Comparison of ENCODE assay signal across 26 mouse cellular contexts in the genomic region with DNA sequence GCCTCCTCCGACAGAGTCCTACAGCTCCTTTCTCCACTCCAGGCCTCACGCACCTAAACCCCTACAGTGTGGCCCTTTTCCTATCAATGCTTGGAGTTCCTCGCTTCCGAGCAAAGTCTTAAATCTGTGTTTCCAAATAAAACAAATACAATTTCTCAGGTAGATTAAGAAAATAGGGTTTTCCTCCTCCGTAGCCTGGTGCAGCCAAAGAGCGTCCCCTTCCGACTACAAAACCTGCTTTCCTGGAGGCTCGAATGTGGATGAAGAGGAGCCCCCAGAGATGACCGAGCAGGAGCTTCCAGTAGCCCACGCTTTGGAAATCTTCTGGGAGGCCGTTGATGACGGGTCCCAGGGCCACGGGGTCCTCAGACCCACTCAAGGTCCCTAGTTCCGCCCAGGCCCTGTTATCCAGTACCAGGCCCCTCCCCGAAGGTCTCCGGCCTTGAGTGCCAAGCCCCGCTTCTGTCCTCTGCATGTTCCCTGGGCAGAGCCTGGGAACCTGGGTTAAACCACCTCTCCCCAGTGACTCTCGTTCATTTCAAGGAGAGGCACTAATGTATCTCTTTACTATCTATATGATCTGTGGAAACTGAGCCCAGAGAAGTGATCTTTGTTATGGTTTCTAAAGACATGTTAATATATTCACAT. TPM values are rescaled to one million over a fixed set of nuclear protein-coding genes. Genes with fewer than 3 reads are reported as not detected.
DNase-seq lines count a peak whose midpoint lies in the region; ATAC-seq and TF ChIP-seq lines count a peak whose summit lies in the region.
"Had no signal": no experiment of that assay in that cellular context is flagged by ENCODE, and none has a peak within 500 bp of the region (broad histone marks: within the 10 kb centered on the region; RNA-seq: fewer than 3 reads in every experiment).

No protein-coding gene starts in this region.

- no peak for DNase-seq in heart, postnatal 36 days
- DNase-seq in kidney, postnatal 0 days (ENCODE audit: low spot score), result no peak
- DNase-seq in kidney, adult 9 months, result no peak
- DNase-seq in thymus, adult 2 months, result no peak
- DNase-seq in thymus, adult 18-20 months, result no peak
- no peak for DNase-seq in right cerebral cortex, postnatal 4 days
- DNase-seq: adrenal gland, adult 8-10 months; adrenal gland, postnatal 25 days; B cell, adult 2 months; cerebellum, adult 18-20 months; cerebellum, adult 9-11 months; cerebellum, postnatal 25 days; forebrain, postnatal 0 days; gastrocnemius, adult 2 months; gastrocnemius, postnatal 14 days; heart, adult 11 months; heart, postnatal 14 days had no signal

- H3K36me3 ChIP-seq in heart, embryonic 12.5 days, result no peaks in the 10 kb centered on the region
- no peaks in the 10 kb centered on the region for H3K36me3 ChIP-seq in kidney, postnatal 0 days (ENCODE audit: insufficient read depth, low read length)
- H3K36me3 ChIP-seq in thymus, adult 2 months (ENCODE audit: control insufficient read depth, insufficient read depth, low read length), result no peaks in the 10 kb centered on the region
- H3K36me3 ChIP-seq: embryonic facial prominence, embryonic 12.5 days; embryonic facial prominence, embryonic 15.5 days; hindbrain, embryonic 12.5 days; hindbrain, embryonic 15.5 days had no signal

- no peak for TF ChIP-seq POLR2A in thymus, adult 2 months (IDR thresholded peaks at IDR 0.05; ENCODE audit: control insufficient read depth, extremely low read depth, insufficient read depth, low read length, poor library complexity)

- ATAC-seq in heart, embryonic 12.5 days (ENCODE audit: insufficient number of reproducible peaks, low FRiP score), result no peak
- ATAC-seq in kidney, postnatal 0 days (replicated peaks; ENCODE audit: low FRiP score, low read depth), result peak; percentile 30; the same call in 1 of the 2 replicates
- ATAC-seq in CD4-positive, CD25-positive, alpha-beta regulatory T cell, adult 4 months, result no peak
- ATAC-seq: activated CD4-positive, CD25-positive, alpha-beta regulatory T cell, adult 4 months; forebrain, embryonic 14.5 days; forebrain, postnatal 0 days had no signal

- H3K4me3 ChIP-seq in heart, embryonic 12.5 days, result no peak overlapping the region
- no peak overlapping the region for H3K4me3 ChIP-seq in kidney, postnatal 0 days (replicated peaks; ENCODE audit: low read depth, low read length)
- peak overlapping the region; percentile 1; the same call in 1 of the 2 replicates for H3K4me3 ChIP-seq in thymus, adult 2 months (ENCODE audit: control insufficient read depth, insufficient read depth, low read length)
- H3K4me3 ChIP-seq: hindbrain, embryonic 12.5 days; hindbrain, embryonic 15.5 days had no signal

- no peaks in the 10 kb centered on the region for H3K9me3 ChIP-seq in heart, embryonic 12.5 days (replicated peaks)
- no peaks in the 10 kb centered on the region for H3K9me3 ChIP-seq in kidney, postnatal 0 days (replicated peaks; ENCODE audit: low read length)
- H3K9me3 ChIP-seq: embryonic facial prominence, embryonic 12.5 days; embryonic facial prominence, embryonic 15.5 days; hindbrain, embryonic 12.5 days; hindbrain, embryonic 15.5 days had no signal

- H3K9ac ChIP-seq in heart, embryonic 12.5 days, result no peak overlapping the region
- H3K9ac ChIP-seq in kidney, postnatal 0 days (ENCODE audit: low read depth, low read length), result no peak overlapping the region
- H3K9ac ChIP-seq: embryonic facial prominence, embryonic 12.5 days; embryonic facial prominence, embryonic 15.5 days; forebrain, postnatal 0 days; hindbrain, embryonic 12.5 days; hindbrain, embryonic 15.5 days had no signal

- H3K4me2 ChIP-seq in heart, embryonic 12.5 days, result peak overlapping the region; percentile 73; the same call in 1 of the 2 replicates
- H3K4me2 ChIP-seq in kidney, postnatal 0 days (ENCODE audit: low read length), result no peak overlapping the region

- H3K27ac ChIP-seq in heart, embryonic 12.5 days (ENCODE audit: poor library complexity, severe bottlenecking), result no peak overlapping the region
- H3K27ac ChIP-seq in kidney, postnatal 0 days, result peak overlapping the region; percentile 31; the same call in 1 of the 2 replicates
- no peak overlapping the region for H3K27ac ChIP-seq in thymus, adult 2 months (ENCODE audit: control insufficient read depth, insufficient read depth, low read length)
- H3K27ac ChIP-seq: embryonic facial prominence, embryonic 12.5 days; embryonic facial prominence, embryonic 15.5 days; gastrocnemius, adult 2 months; hindbrain, embryonic 12.5 days; hindbrain, embryonic 15.5 days had no signal

- peaks cover 12% of the 10 kb centered on the region for H3K4me1 ChIP-seq in heart, embryonic 12.5 days (replicated peaks)
- no peaks in the 10 kb centered on the region; the same call in 1 of the 2 replicates for H3K4me1 ChIP-seq in kidney, postnatal 0 days (replicated peaks; ENCODE audit: insufficient read depth, low read length)
- 0 out of 2 replicates have a peak, but pooled peaks cover 4% of the 10 kb centered on the region for H3K4me1 ChIP-seq in thymus, adult 2 months (replicated peaks; ENCODE audit: control insufficient read depth, insufficient read depth, low read length)

- peaks cover 51% of the 10 kb centered on the region for H3K27me3 ChIP-seq in heart, embryonic 12.5 days (replicated peaks)
- H3K27me3 ChIP-seq in kidney, postnatal 0 days (ENCODE audit: insufficient read depth, low read length), result no peaks in the 10 kb centered on the region
- H3K27me3 ChIP-seq in thymus, adult 2 months (ENCODE audit: control insufficient read depth, insufficient read depth, low read length), result no peaks in the 10 kb centered on the region

- 67% methylated on average over 18 of the region's 18 CpGs for WGBS in heart, embryonic 12.5 days
- 78% methylated on average over 18 of the region's 18 CpGs for WGBS in kidney, postnatal 0 days
- WGBS in thymus, adult 2 months, result 94% methylated on average over 18 of the region's 18 CpGs

- intact Hi-C loops in heart, postnatal 36 days (cut with DNase I), result no loop called here

- TF ChIP-seq CTCF in kidney, postnatal 0 days (IDR thresholded peaks at IDR 0.05; ENCODE audit: low read depth), result no peak
- no peak for TF ChIP-seq CTCF in thymus, adult 2 months (IDR thresholded peaks at IDR 0.05; ENCODE audit: borderline replicate concordance, control insufficient read depth, extremely low read depth, insufficient read depth, low read length, poor library complexity)

RNA-seq across cellular contexts. Expression of a gene that starts 10.8 kb away (rescaled TPM):
- 0.17 and 0.62 TPM in 2 replicates for polyA plus RNA-seq in heart, embryonic 12.5 days (2016; fragmentation: Nextera tagmentation; extraction: Ambion mirVana)
- 1 to 10 TPM in 1 of 2 experiments, under 1 TPM in 1; 0.72 to 1.2 TPM for total RNA-seq in heart, postnatal 36 days (2021)
- polyA plus RNA-seq in kidney, postnatal 0 days (2015; fragmentation: Nextera tagmentation; extraction: Ambion mirVana), result 0.93 and 0.95 TPM in 2 replicates
- 30.1 and 31.5 TPM in 2 replicates for polyA plus RNA-seq in thymus, adult 2 months (2012; rRNA removed)
- polyA plus RNA-seq in CD4-positive, CD25-positive, alpha-beta regulatory T cell, adult 4 months (2017; shearing (Covaris generic)), result 1 to 10 TPM in 1 of 2 experiments, under 1 TPM in 1; 0.81 to 7.1 TPM
- total RNA-seq: forebrain, postnatal 0 days had no signal

RNA-seq across cellular contexts. Expression of a gene that starts 43.5 kb away (rescaled TPM):
- polyA plus RNA-seq in heart, embryonic 12.5 days (2016; fragmentation: Nextera tagmentation; extraction: Ambion mirVana), result 6.5 and 6.7 TPM in 2 replicates
- total RNA-seq in heart, postnatal 36 days (2021), result under 1 TPM; 0.19 to 0.43 TPM
- polyA plus RNA-seq in kidney, postnatal 0 days (2015; fragmentation: Nextera tagmentation; extraction: Ambion mirVana), result 5.9 and 6.9 TPM in 2 replicates
- 3.2 and 3.7 TPM in 2 replicates for polyA plus RNA-seq in thymus, adult 2 months (2012; rRNA removed)
- 1 to 10 TPM; 1.4 to 1.7 TPM for polyA plus RNA-seq in CD4-positive, CD25-positive, alpha-beta regulatory T cell, adult 4 months (2017; shearing (Covaris generic))
- total RNA-seq: hematopoietic stem cell, adult 5-6 weeks had no signal

RNA-seq across cellular contexts. Expression of a gene that starts 52.2 kb away (rescaled TPM):
- 19.4 and 20.8 TPM in 2 replicates for polyA plus RNA-seq in heart, embryonic 12.5 days (2016; fragmentation: Nextera tagmentation; extraction: Ambion mirVana)
- 10 to 100 TPM; 37.1 to 37.6 TPM for total RNA-seq in heart, postnatal 36 days (2021)
- polyA plus RNA-seq in kidney, postnatal 0 days (2015; fragmentation: Nextera tagmentation; extraction: Ambion mirVana), result 17.3 and 21.7 TPM in 2 replicates
- polyA plus RNA-seq in thymus, adult 2 months (2012; rRNA removed), result 122 and 146 TPM in 2 replicates
- polyA plus RNA-seq in CD4-positive, CD25-positive, alpha-beta regulatory T cell, adult 4 months (2017; shearing (Covaris generic)), result 1 to 10 TPM in 1 of 2 experiments, under 1 TPM in 1; 0.95 to 4.4 TPM

RNA-seq across cellular contexts. Expression of a gene that starts 54.5 kb away (rescaled TPM):
- polyA plus RNA-seq in heart, embryonic 12.5 days (2016; fragmentation: Nextera tagmentation; extraction: Ambion mirVana), result 30.0 and 33.7 TPM in 2 replicates
- 10 to 100 TPM; 52.8 TPM for total RNA-seq in heart, postnatal 36 days (2021)
- 32.5 and 35.0 TPM in 2 replicates for polyA plus RNA-seq in kidney, postnatal 0 days (2015; fragmentation: Nextera tagmentation; extraction: Ambion mirVana)
- polyA plus RNA-seq in thymus, adult 2 months (2012; rRNA removed), result 25.2 and 30.1 TPM in 2 replicates
- polyA plus RNA-seq in CD4-positive, CD25-positive, alpha-beta regulatory T cell, adult 4 months (2017; shearing (Covaris generic)), result 1 to 10 TPM; 8.4 to 8.7 TPM
